18 mouse cellular contexts compared by ENCODE assay signal in the genomic region with DNA sequence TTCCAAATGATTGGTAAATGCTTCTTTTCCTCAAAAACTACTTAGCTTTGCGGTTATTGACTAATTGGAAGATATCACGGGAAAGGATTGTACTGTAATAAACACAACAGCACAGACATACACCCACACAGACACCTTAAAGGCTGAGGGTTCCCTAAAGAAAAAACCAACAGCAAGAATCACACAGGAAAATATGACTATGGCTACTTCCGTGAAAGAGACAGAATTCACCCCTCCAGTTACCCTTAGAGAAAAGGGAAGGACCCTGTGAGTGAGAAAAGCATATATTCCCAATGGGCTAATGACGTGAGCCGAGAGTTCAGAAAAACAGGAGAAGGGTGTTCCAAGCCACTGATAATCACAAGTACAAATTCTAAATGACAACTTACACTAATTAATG.
DNase-seq lines count a peak whose midpoint lies in the region; ATAC-seq and TF ChIP-seq lines count a peak whose summit lies in the region.
"Had no signal": no experiment of that assay in that cellular context is flagged by ENCODE, and none has a peak within 500 bp of the region (broad histone marks: within the 10 kb centered on the region; RNA-seq: fewer than 3 reads in every experiment).

No protein-coding gene starts in this region.

- no peak for TF ChIP-seq RAD21 in CH12.LX (IDR thresholded peaks at IDR 0.05; ENCODE audit: low read depth, low read length)

- in situ Hi-C loops in CH12.LX (cut with MboI; ENCODE audit: low pct_ligation_motif_present, low pct_unique_long_range_greater_than_20kb, low sequenced_read_pairs) = no loop called here

- no peak for TF ChIP-seq CTCF in CH12.LX (conservative IDR thresholded peaks at IDR 0.05 in 1 of 2, IDR thresholded peaks at IDR 0.05 in 1 of 2; ENCODE audit: low read depth in 2 of 2, low read length in 2 of 2)

- H3K79me2 ChIP-seq in CH12.LX (replicated peaks; ENCODE audit: control insufficient read depth, extremely low read depth, insufficient read depth, poor library complexity, severe bottlenecking) = no peaks in the 10 kb centered on the region

- peak; percentile 69 for TF ChIP-seq EP300 in CH12.LX (IDR thresholded peaks at IDR 0.05; ENCODE audit: low read length)

- TF ChIP-seq POLR2A in CH12.LX (IDR thresholded peaks at IDR 0.05; ENCODE audit: low read depth, low read length) = no peak

- no peaks in the 10 kb centered on the region for H3K9me3 ChIP-seq in heart, embryonic 10.5 days
- H3K9me3 ChIP-seq in heart, embryonic 14.5 days (ENCODE audit: control insufficient read depth, low read length) = no peaks in the 10 kb centered on the region
- no peaks in the 10 kb centered on the region for H3K9me3 ChIP-seq in heart, embryonic 12.5 days (replicated peaks)
- no peaks in the 10 kb centered on the region for H3K9me3 ChIP-seq in CH12.LX (replicated peaks; ENCODE audit: low read length)
- H3K9me3 ChIP-seq: embryonic facial prominence, embryonic 10.5 days; embryonic facial prominence, embryonic 12.5 days; forebrain, embryonic 13.5 days; forebrain, embryonic 15.5 days had no signal

- no peak for ATAC-seq in heart, embryonic 14.5 days (ENCODE audit: insufficient number of reproducible peaks, insufficient read depth, low FRiP score, low read depth)
- no peak for ATAC-seq in heart, embryonic 12.5 days (ENCODE audit: insufficient number of reproducible peaks, low FRiP score)
- ATAC-seq: CD4-positive, CD25-positive, alpha-beta regulatory T cell, adult 4 months; forebrain, embryonic 13.5 days; forebrain, embryonic 15.5 days; forebrain, postnatal 0 days had no signal

- intact Hi-C loops in heart, postnatal 10 days (cut with DNase I) = loop anchor here (5.0 to 10.0 kb wide), 3 partner anchors 49 to 357 kb away; no protein-coding TSS in a partner anchor

- H3K27me3 ChIP-seq in heart, embryonic 10.5 days (ENCODE audit: insufficient read depth, poor library complexity, severe bottlenecking) = no peaks in the 10 kb centered on the region
- H3K27me3 ChIP-seq in heart, embryonic 14.5 days (ENCODE audit: control insufficient read depth, insufficient read depth, low read length) = no peaks in the 10 kb centered on the region
- H3K27me3 ChIP-seq in heart, embryonic 12.5 days (replicated peaks) = no peaks in the 10 kb centered on the region
- H3K27me3 ChIP-seq in CH12.LX (replicated peaks) = no peaks in the 10 kb centered on the region
- H3K27me3 ChIP-seq: embryonic facial prominence, embryonic 12.5 days; forebrain, embryonic 13.5 days; forebrain, embryonic 15.5 days had no signal

- H3K27ac ChIP-seq in heart, embryonic 10.5 days = peak overlapping the region; percentile 64; the same call in 1 of the 2 replicates
- H3K27ac ChIP-seq in heart, embryonic 14.5 days (replicated peaks in 1 of 2; ENCODE audit: control insufficient read depth in 1 of 2, insufficient read depth in 1 of 2, low read depth in 2 of 2, low read length in 2 of 2) = no peak overlapping the region; a peak in 1 of 4 replicates
- no peak overlapping the region for H3K27ac ChIP-seq in heart, embryonic 12.5 days (ENCODE audit: poor library complexity, severe bottlenecking)
- no peak overlapping the region for H3K27ac ChIP-seq in CH12.LX (ENCODE audit: insufficient read depth, low read depth)
- H3K27ac ChIP-seq: embryonic facial prominence, embryonic 10.5 days; embryonic facial prominence, embryonic 12.5 days; forebrain, embryonic 13.5 days; forebrain, embryonic 15.5 days had no signal

- H3K4me3 ChIP-seq in heart, embryonic 10.5 days = no peak overlapping the region
- H3K4me3 ChIP-seq in heart, embryonic 14.5 days (ENCODE audit: control insufficient read depth in 1 of 2, insufficient read depth in 1 of 2, low read depth in 1 of 2, low read length in 2 of 2) = no peak overlapping the region
- no peak overlapping the region for H3K4me3 ChIP-seq in heart, embryonic 12.5 days
- H3K4me3 ChIP-seq in CH12.LX (replicated peaks in 1 of 3; ENCODE audit: low read depth in 2 of 3, low read length in 2 of 3, poor library complexity in 1 of 3) = no peak overlapping the region
- H3K4me3 ChIP-seq: embryonic facial prominence, embryonic 10.5 days; embryonic facial prominence, embryonic 12.5 days; forebrain, embryonic 13.5 days; forebrain, embryonic 15.5 days had no signal

- H3K4me2 ChIP-seq in heart, embryonic 14.5 days (ENCODE audit: low read length) = peak overlapping the region; percentile 37; the same call in 1 of the 2 replicates
- no peak overlapping the region for H3K4me2 ChIP-seq in heart, embryonic 12.5 days
- no peak overlapping the region for H3K4me2 ChIP-seq in CH12.LX (ENCODE audit: insufficient read depth, low read depth, poor library complexity, severe bottlenecking)
- H3K4me2 ChIP-seq: embryonic facial prominence, embryonic 12.5 days; forebrain, embryonic 13.5 days; forebrain, embryonic 15.5 days had no signal

- H3K36me3 ChIP-seq in heart, embryonic 10.5 days = no peaks in the 10 kb centered on the region
- H3K36me3 ChIP-seq in heart, embryonic 14.5 days (ENCODE audit: control insufficient read depth, insufficient read depth, low read length) = no peaks in the 10 kb centered on the region
- H3K36me3 ChIP-seq in heart, embryonic 12.5 days = no peaks in the 10 kb centered on the region
- H3K36me3 ChIP-seq in CH12.LX (replicated peaks in 1 of 2; ENCODE audit: control insufficient read depth in 1 of 2, insufficient read depth in 1 of 2, low read length in 1 of 2) = no peaks in the 10 kb centered on the region
- H3K36me3 ChIP-seq: embryonic facial prominence, embryonic 10.5 days; embryonic facial prominence, embryonic 12.5 days; forebrain, embryonic 15.5 days had no signal

- DNase-seq in heart, embryonic 10.5 days (ENCODE audit: low spot score) = no peak
- DNase-seq in heart, postnatal 10 days = no peak
- peak; percentile 37 for DNase-seq in CH12.LX (ENCODE audit: extremely low read depth)
- DNase-seq: adrenal gland, adult 2 months; adrenal gland, postnatal 25 days; B cell, adult 2 months; cerebellum, adult 11-12 months; cerebellum, adult 2 months; cerebellum, adult 9-10 months; cerebellum, postnatal 25 days; forebrain, postnatal 0 days had no signal

- H3K9ac ChIP-seq in heart, embryonic 14.5 days (ENCODE audit: low read length) = no peak overlapping the region
- H3K9ac ChIP-seq in heart, embryonic 12.5 days = no peak overlapping the region
- H3K9ac ChIP-seq in CH12.LX (ENCODE audit: insufficient read depth, low read depth) = no peak overlapping the region
- H3K9ac ChIP-seq: embryonic facial prominence, embryonic 12.5 days; forebrain, embryonic 13.5 days; forebrain, embryonic 15.5 days; forebrain, postnatal 0 days had no signal

- WGBS in heart, embryonic 10.5 days = 86% methylated on average over 5 of the region's 5 CpGs
- 73% methylated on average over 5 of the region's 5 CpGs for WGBS in heart, embryonic 14.5 days
- WGBS in heart, embryonic 12.5 days = 76% methylated on average over 5 of the region's 5 CpGs

- H3K4me1 ChIP-seq in heart, embryonic 10.5 days = peaks cover 13% of the 10 kb centered on the region
- peaks cover 8 to 20% of the 10 kb centered on the region in 2 experiments for H3K4me1 ChIP-seq in heart, embryonic 14.5 days (ENCODE audit: control insufficient read depth in 2 of 2, insufficient read depth in 2 of 2, low read length in 2 of 2)
- peaks cover 19% of the 10 kb centered on the region for H3K4me1 ChIP-seq in heart, embryonic 12.5 days (replicated peaks)
- peaks cover 0 to 57% of the 10 kb centered on the region in 2 experiments; a peak in 2 of 4 replicates for H3K4me1 ChIP-seq in CH12.LX (ENCODE audit: control insufficient read depth in 1 of 2, insufficient read depth in 2 of 2)
- H3K4me1 ChIP-seq: forebrain, embryonic 13.5 days; forebrain, embryonic 15.5 days had no signal

- dilution Hi-C loops in CH12.LX (cut with MboI; ENCODE audit: extremely low pct_ligation_motif_present, extremely low pct_unique_long_range_greater_than_20kb, low sequenced_read_pairs) = no loop called here

TF ChIP-seq in CH12.LX, 34 proteins besides CTCF, POLR2A, EP300 and RAD21:
- TF ChIP-seq ETS1 (conservative IDR thresholded peaks at IDR 0.05; ENCODE audit: low read depth, low read length) (peak; percentile 69; the same call in 1 of the 2 replicates), PAX5 (IDR thresholded peaks at IDR 0.05; ENCODE audit: low read length) (no peak), JUND (conservative IDR thresholded peaks at IDR 0.05; ENCODE audit: low read depth, low read length) (peak; percentile 73), TCF12 (IDR thresholded peaks at IDR 0.05; ENCODE audit: low read depth, low read length) (no peak), JUN (IDR thresholded peaks at IDR 0.05; ENCODE audit: insufficient read depth, low read depth, low read length) (0 out of 2 replicates have a peak, but pooled peaks have one; percentile 7)
